Mouse (Mus musculus) embryonic fibroblast, embryonic 13.5 days (primary cell): ENCODE data around the gene Smok2a. TPM values are rescaled to one million over a fixed set of nuclear protein-coding genes. Genes with fewer than 3 reads are reported as not detected.

Experiments
- polyA plus RNA-seq: library from polyadenylated mRNA; stranded (reverse); fragments of >200 nt; gene quantifications from 2 replicates; pipeline ENCODE4 v1.2.4, GENCODE M21; 2011; ENCODE audit warnings: low read depth; ENCODE audit not compliant: missing spikeins, insufficient read length

The Smok2a gene
- polyA plus RNA-seq, 1 experiment: not detected

Other genes starting within 250 kb of the Smok2a start
- gene Wtap, start 227.0 kb upstream of the Smok2a start, polyA plus RNA-seq: 113 and 135 TPM in 2 replicates
- gene Sod2, start 214.3 kb upstream of the Smok2a start, polyA plus RNA-seq: 52.9 and 53.8 TPM in 2 replicates
- not detected in 2 replicates for gene Gpr31b, start 168.9 kb upstream of the Smok2a start, polyA plus RNA-seq
- not detected in 2 replicates for gene Tcp10b, start 160.1 kb upstream of the Smok2a start, polyA plus RNA-seq
- not detected in 2 replicates for gene Unc93a, start 89.4 kb upstream of the Smok2a start, polyA plus RNA-seq
- gene Smok2b, start 9.1 kb downstream of the Smok2a start, polyA plus RNA-seq: not detected in 2 replicates
- not detected in 2 replicates for gene Tcp10c, start 133.4 kb downstream of the Smok2a start, polyA plus RNA-seq